Mouse (Mus musculus): Measurements from ENCODE around the gene Rtn4rl1. TPM values are rescaled to one million over a fixed set of nuclear protein-coding genes. Genes with fewer than 3 reads are reported as not detected.

Gene Rtn4rl1
- total and polyA plus RNA-seq, 3 experiments: 7.5 to 9.4 (median 8.4) TPM

GRCm38 (mm10) chr11:75196131-75196530 is 2.5 kb downstream of the Rtn4rl1 start:
- no peak overlapping the region for H3K27ac ChIP-seq
- H3K4me1 ChIP-seq (ENCODE audit: control insufficient read depth, insufficient read depth, low read length): no peaks in the 10 kb centered on the region
- intact Hi-C loops (cut with DNase I): loop anchor here (10.0 kb wide), 1 partner anchor 209 kb away; no protein-coding TSS in a partner anchor
- H3K79me2 ChIP-seq (replicated peaks; ENCODE audit: control insufficient read depth, insufficient read depth, low read length): no peaks in the 10 kb centered on the region
- no peak overlapping the region for H3K9ac ChIP-seq (ENCODE audit: low read depth, low read length)
- peaks cover 1% of the 10 kb centered on the region; the same call in 1 of the 2 replicates for H3K27me3 ChIP-seq (ENCODE audit: control insufficient read depth, insufficient read depth, low read length)
- no peak for TF ChIP-seq CTCF (IDR thresholded peaks at IDR 0.05)
- no peak for TF ChIP-seq EP300 (IDR thresholded peaks at IDR 0.05; ENCODE audit: insufficient read depth, low read depth, low read length)
- no peak for TF ChIP-seq POLR2A (IDR thresholded peaks at IDR 0.05; ENCODE audit: insufficient read depth, low read depth, low read length)
- H3K4me3 ChIP-seq: no peak overlapping the region
- H3K36me3 ChIP-seq (ENCODE audit: control insufficient read depth, insufficient read depth, low read length): no peaks in the 10 kb centered on the region
- WGBS: 70% methylated on average over 6 of the region's 6 CpGs
- no peak for DNase-seq

- 59% methylated on average over 7 of the region's 7 CpGs for WGBS
- Histone ChIP-seq H3K27ac (no peak overlapping the region), H3K4me3 (no peak overlapping the region), H3K79me2 (replicated peaks; ENCODE audit: control insufficient read depth, insufficient read depth, low read length) (no peaks in the 10 kb centered on the region), H3K27me3 (ENCODE audit: control insufficient read depth, insufficient read depth, low read length) (peaks cover 1% of the 10 kb centered on the region; the same call in 1 of the 2 replicates), H3K36me3 (ENCODE audit: control insufficient read depth, insufficient read depth, low read length) (no peaks in the 10 kb centered on the region), H3K9ac (ENCODE audit: low read depth, low read length) (no peak overlapping the region), H3K4me1 (ENCODE audit: control insufficient read depth, insufficient read depth, low read length) (no peaks in the 10 kb centered on the region; the same call in 1 of the 2 replicates)
- TF ChIP-seq POLR2A (IDR thresholded peaks at IDR 0.05; ENCODE audit: insufficient read depth, low read depth, low read length) (no peak), EP300 (IDR thresholded peaks at IDR 0.05; ENCODE audit: insufficient read depth, low read depth, low read length) (no peak), CTCF (IDR thresholded peaks at IDR 0.05) (no peak)
- intact Hi-C loops (cut with DNase I): loop anchor here (10.0 kb wide), 1 partner anchor 207 kb away; no protein-coding TSS in a partner anchor
- no peak for DNase-seq
Measured at GRCm38 (mm10) chr11:75197956-75198355, 4.4 kb downstream of the Rtn4rl1 start.

GRCm38 (mm10) chr11:75198792-75199191 is 5.2 kb downstream of the Rtn4rl1 start:
- no peak for TF ChIP-seq POLR2A (IDR thresholded peaks at IDR 0.05; ENCODE audit: insufficient read depth, low read depth, low read length)
- no peak for TF ChIP-seq CTCF (IDR thresholded peaks at IDR 0.05)
- no peak for TF ChIP-seq EP300 (IDR thresholded peaks at IDR 0.05; ENCODE audit: insufficient read depth, low read depth, low read length)
- WGBS: 62% methylated on average over 4 of the region's 4 CpGs
- Histone ChIP-seq H3K27me3 (ENCODE audit: control insufficient read depth, insufficient read depth, low read length) (no peaks in the 10 kb centered on the region), H3K27ac (no peak overlapping the region), H3K9ac (ENCODE audit: low read depth, low read length) (no peak overlapping the region), H3K4me1 (ENCODE audit: control insufficient read depth, insufficient read depth, low read length) (no peaks in the 10 kb centered on the region; the same call in 1 of the 2 replicates), H3K36me3 (ENCODE audit: control insufficient read depth, insufficient read depth, low read length) (no peaks in the 10 kb centered on the region), H3K79me2 (replicated peaks; ENCODE audit: control insufficient read depth, insufficient read depth, low read length) (no peaks in the 10 kb centered on the region), H3K4me3 (no peak overlapping the region)
- DNase-seq: no peak
- intact Hi-C loops (cut with DNase I): loop anchor here (10.0 kb wide), 1 partner anchor 206 kb away; no protein-coding TSS in a partner anchor

GRCm38 (mm10) chr11:75199951-75200350 is 6.4 kb downstream of the Rtn4rl1 start:
- no peaks in the 10 kb centered on the region for H3K27me3 ChIP-seq (ENCODE audit: control insufficient read depth, insufficient read depth, low read length)
- H3K36me3 ChIP-seq (ENCODE audit: control insufficient read depth, insufficient read depth, low read length): no peaks in the 10 kb centered on the region
- H3K4me3 ChIP-seq: no peak overlapping the region
- 71% methylated on average over 5 of the region's 5 CpGs for WGBS
- no peaks in the 10 kb centered on the region for H3K79me2 ChIP-seq (replicated peaks; ENCODE audit: control insufficient read depth, insufficient read depth, low read length)
- no peak overlapping the region for H3K27ac ChIP-seq
- no peak overlapping the region for H3K9ac ChIP-seq (ENCODE audit: low read depth, low read length)
- no peak for DNase-seq
- no peaks in the 10 kb centered on the region; the same call in 1 of the 2 replicates for H3K4me1 ChIP-seq (ENCODE audit: control insufficient read depth, insufficient read depth, low read length)
- TF ChIP-seq POLR2A (IDR thresholded peaks at IDR 0.05; ENCODE audit: insufficient read depth, low read depth, low read length): no peak
- TF ChIP-seq CTCF (IDR thresholded peaks at IDR 0.05): no peak
- TF ChIP-seq EP300 (IDR thresholded peaks at IDR 0.05; ENCODE audit: insufficient read depth, low read depth, low read length): no peak
- intact Hi-C loops (cut with DNase I): loop anchor here (10.0 kb wide), 1 partner anchor 205 kb away; no protein-coding TSS in a partner anchor

GRCm38 (mm10) chr11:75200935-75201334 is 7.4 kb downstream of the Rtn4rl1 start:
- Histone ChIP-seq H3K27me3 (ENCODE audit: control insufficient read depth, insufficient read depth, low read length) (no peaks in the 10 kb centered on the region), H3K27ac (no peak overlapping the region), H3K9ac (ENCODE audit: low read depth, low read length) (no peak overlapping the region), H3K79me2 (replicated peaks; ENCODE audit: control insufficient read depth, insufficient read depth, low read length) (no peaks in the 10 kb centered on the region), H3K4me1 (ENCODE audit: control insufficient read depth, insufficient read depth, low read length) (no peaks in the 10 kb centered on the region; the same call in 1 of the 2 replicates), H3K4me3 (no peak overlapping the region), H3K36me3 (ENCODE audit: control insufficient read depth, insufficient read depth, low read length) (no peaks in the 10 kb centered on the region)
- intact Hi-C loops (cut with DNase I): no loop called here
- DNase-seq: no peak
- TF ChIP-seq CTCF (IDR thresholded peaks at IDR 0.05) (no peak), EP300 (IDR thresholded peaks at IDR 0.05; ENCODE audit: insufficient read depth, low read depth, low read length) (no peak), POLR2A (IDR thresholded peaks at IDR 0.05; ENCODE audit: insufficient read depth, low read depth, low read length) (no peak)
- 83% methylated on average over 12 of the region's 12 CpGs for WGBS

GRCm38 (mm10) chr11:75201721-75202120 is 8.1 kb downstream of the Rtn4rl1 start:
- no peak overlapping the region for H3K9ac ChIP-seq (ENCODE audit: low read depth, low read length)
- no peak overlapping the region for H3K27ac ChIP-seq
- no peak for DNase-seq
- intact Hi-C loops (cut with DNase I): no loop called here
- 44% methylated on average over 8 of the region's 8 CpGs for WGBS
- TF ChIP-seq POLR2A (IDR thresholded peaks at IDR 0.05; ENCODE audit: insufficient read depth, low read depth, low read length): no peak
- TF ChIP-seq CTCF (IDR thresholded peaks at IDR 0.05): no peak
- TF ChIP-seq EP300 (IDR thresholded peaks at IDR 0.05; ENCODE audit: insufficient read depth, low read depth, low read length): no peak
- no peaks in the 10 kb centered on the region for H3K36me3 ChIP-seq (ENCODE audit: control insufficient read depth, insufficient read depth, low read length)
- H3K4me3 ChIP-seq: no peak overlapping the region
- no peaks in the 10 kb centered on the region for H3K27me3 ChIP-seq (ENCODE audit: control insufficient read depth, insufficient read depth, low read length)
- no peaks in the 10 kb centered on the region; the same call in 1 of the 2 replicates for H3K4me1 ChIP-seq (ENCODE audit: control insufficient read depth, insufficient read depth, low read length)
- H3K79me2 ChIP-seq (replicated peaks; ENCODE audit: control insufficient read depth, insufficient read depth, low read length): no peaks in the 10 kb centered on the region

Data from heart, adult 2 months (tissue).